Mouse (Mus musculus) cerebellum, postnatal 4 days (tissue): ENCODE measurements around the gene Scfd2.
A peak's percentile ranks its signal among the peaks of the same experiment; 100 is the strongest.

Source experiments
- DNase-seq, 2 experiments: peaks; one replicate each; pipeline ENCODE4 v3.0.0; 2022; ENCODE audit warnings: low spot score in 2 of 2, mixed read lengths in 1 of 2

Scfd2 gene

DNA sequence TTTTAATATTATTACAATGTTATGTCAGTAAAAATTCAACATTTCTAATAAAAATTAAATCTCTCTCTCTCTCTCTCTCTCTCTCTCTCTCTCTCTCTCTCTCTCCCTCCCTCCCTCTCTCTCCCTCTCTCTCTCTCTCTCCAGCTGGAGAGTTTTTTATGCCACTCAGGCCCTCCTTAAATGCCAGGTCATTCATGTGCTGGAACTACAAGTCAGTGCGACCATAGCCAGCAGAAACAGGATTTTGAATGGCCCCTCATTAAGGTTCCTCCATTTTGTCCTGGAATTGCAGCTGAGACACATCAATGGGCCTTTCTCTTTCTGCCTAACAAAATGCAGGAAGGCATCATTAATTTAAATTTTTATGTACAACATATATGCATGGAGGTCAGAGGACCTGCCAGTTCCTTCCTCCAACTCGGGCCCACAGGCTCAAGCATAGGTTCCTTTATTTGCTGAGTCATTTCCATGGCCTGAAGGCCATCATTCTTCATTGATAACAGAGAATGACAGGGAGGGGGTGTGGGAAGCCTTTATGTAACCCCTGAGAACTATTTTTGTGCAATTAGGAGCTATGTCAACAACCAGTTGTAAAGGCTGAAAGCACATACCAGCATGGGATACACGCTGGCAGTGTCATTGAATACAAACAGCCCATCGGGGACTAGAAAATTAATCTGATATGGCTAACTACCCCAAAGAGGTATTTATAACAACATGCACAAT, 165.4 kb downstream of the Scfd2 start:
- DNase-seq: no peak

DNA sequence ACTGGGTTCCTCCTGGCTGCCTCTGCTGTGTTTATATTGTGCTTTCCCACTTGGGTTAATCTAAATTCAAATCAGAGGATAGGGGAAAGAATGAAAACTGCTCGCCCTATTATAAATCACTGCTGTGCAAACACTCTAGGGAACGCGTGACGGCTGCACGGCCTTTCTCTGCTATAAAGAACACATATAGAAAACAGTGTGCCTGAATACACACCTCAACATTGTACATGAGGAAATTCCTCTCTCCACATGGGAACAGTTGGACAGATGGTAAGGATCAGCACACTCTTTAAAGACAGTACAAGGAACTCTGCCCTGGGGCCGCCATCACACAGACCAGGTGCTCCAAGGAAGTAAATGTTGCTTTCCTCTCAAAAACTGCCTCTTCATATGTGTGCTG, 166.2 kb downstream of the Scfd2 start:
- DNase-seq: no peak

DNA sequence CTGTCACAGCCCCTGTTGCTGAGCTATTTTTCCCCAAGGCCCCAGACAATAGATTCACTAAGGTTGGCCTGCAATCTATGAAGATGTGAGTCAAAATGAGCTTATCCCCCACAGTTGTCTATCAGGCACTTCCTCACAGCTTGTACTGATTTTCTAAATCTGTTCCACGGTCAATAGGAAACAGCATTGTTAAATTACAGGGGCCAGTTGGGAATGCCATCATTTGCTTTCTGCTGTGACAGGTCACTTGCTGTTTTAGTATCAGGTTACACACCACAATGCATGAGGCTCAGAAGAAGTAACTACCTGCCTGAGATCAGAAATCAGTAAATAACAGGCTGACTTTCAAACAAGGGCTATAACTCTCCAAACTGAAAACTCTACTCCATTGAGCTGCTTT, 168.3 kb downstream of the Scfd2 start:
- no peak for DNase-seq

DNA sequence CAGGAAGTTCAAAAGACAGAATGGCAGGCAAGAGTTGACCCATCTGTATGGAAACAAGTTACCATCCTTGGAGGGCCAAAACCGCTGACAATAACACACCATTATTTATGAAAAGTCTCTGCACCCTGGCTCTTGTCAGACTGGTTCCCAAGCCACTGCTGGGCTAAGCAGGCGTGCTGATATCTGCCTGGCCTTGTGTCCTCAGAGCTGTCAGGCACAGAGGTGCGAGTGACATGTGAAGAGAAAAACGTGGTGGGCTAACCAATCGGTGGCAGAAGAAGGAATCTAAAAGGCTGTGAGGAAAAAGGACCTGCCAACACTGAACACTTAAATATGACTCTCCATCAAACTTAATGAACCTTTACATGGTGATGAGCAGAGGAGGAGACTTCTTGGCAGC, 170.0 kb downstream of the Scfd2 start:
- no peak for DNase-seq

DNA sequence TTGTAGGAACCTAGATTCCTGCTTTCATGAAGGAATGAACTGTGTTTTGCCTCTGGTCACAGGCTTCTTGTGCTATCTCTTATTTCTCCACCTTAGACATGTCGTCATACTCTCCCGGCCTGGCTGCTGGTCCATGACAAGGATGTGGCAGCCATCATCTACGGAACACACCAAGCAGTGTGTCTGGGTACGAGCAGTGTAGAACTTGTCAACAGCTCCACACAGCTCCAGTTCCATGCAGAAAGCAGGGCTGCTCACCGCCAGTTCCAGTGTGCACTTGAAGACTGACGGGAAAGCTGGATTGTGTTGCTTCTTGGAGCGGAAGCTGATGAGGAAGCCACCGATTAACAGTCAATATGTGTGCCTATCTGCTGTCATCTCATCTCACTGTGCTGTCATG, 173.5 kb downstream of the Scfd2 start:
- no peak for DNase-seq

DNA sequence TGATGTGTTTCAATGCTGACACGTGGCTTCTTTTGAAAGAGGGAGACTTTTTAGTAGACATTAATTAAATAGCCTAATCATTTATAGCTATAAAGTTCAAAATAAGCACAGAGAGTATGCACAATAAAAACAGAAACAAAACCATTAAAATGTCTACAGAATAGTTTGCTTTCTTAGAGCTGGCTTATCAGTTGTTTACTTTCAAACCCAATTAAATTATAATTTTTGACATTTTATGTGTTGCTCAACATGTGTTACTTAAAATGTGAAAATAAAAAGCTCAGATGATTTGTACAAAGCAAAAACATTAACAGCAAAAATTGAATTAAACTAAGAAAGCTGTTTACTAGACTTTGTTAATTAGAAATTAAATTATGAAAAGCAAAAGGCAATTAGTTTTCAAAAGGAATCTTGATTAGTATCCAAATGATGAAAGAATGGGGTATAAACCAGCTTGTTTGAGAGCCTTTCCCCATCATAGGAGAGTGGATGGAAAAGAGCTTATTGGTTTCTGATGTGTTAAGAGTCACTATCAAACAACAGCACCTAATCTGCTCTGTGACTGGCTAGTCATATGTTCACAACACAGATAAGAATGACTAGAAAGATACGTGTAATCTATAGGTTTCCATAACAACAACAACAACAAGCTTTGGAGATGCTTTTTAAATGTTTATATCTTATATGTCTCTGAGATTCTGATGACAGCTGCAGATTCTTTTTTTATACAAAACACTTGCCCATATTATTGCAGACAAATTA, 176.0 kb downstream of the Scfd2 start:
- no peak for DNase-seq

DNA sequence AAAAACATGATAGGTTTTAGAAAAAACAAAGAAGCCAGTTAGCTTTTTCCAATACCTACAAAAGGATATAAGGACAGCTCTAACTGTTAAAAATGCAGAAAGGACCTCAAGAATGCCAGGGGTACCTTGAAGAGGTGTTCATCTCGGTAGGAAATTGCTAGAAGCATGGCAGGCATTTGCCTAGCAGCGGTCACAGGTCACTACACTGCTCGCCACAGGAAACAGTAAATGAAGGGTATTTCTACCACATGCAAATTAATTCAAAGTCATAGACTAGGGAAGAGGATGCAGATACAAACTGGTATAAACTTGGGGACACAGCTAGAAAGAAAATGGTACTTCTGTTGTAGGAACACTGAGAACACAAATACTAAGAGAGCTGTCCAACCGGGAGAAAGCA, 180.7 kb downstream of the Scfd2 start:
- DNase-seq: no peak

DNA sequence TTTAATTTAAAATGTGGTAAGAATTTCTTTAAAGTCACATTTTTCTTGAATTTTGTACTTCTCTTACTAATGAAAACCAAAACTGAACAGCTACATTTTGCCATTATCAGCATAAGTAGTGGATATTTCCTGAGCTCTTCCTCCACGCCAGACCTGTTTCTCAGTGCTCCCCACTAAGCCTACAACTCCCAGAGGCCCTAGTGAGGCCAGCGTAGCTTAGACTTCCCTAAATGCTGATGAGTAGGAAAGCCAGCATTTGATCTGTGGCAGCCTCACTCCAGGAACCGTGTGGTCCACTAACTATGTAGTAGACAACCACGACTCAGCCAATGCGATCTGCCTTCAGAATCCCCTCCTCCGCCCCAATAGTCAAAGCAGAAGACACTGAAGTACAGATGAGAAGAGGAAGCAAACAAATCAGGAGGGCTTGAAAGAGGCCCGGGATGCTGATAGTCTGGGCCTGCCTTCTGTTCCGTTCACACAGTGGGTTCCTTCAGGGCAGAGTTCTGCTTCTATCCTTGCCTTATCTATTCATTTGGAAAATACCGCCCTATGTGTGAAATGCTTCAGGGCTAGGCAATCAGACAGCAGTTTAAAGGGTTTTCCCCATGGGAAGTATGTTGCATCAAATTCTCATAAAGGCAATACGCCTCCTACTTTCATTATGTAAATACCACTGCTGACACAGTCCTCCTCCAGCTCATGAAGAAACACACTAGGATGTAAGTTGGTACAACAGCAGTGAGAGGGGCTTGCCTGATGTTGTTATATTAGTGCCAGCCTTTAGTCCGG, 183.3 kb downstream of the Scfd2 start:
- DNase-seq: no peak

DNA sequence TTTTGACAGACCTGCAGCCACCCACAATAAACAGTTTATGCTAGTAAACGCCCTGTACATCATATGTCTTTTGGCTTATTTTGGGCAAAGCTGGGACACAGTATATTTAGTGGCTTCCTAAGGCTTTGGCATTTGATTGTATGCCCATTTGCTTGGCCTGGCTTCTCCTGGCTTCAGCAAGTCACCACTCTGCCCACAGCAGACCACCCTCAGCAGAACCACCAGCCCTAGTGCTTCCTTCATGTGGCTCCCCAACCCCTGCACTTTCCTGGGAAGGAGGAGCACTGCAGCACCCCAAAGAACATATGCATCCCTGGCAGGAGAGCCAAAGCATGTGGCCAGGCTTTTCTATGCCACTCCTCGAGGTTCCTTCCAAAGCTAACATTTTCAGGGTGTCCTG, 188.5 kb downstream of the Scfd2 start:
- DNase-seq: no peak

DNA sequence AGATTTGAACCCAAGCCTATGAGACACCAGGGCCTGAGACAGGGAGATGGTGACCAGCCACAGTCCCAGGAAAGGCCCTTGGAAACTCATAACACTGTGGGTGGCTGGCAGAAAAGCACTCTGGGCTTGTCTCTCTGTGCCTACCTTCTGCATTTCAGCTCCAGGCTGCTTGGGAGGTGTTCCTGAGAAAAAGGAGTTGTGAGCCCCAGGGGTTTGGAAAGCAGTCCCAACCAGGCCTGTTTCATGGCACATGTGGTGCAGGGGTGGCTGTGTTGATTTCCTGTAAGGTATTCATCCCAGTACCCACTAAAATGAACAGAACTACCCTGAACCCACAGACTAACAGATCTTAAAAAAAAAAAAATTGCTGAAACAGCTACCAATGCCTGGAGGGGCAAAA, 189.0 kb downstream of the Scfd2 start:
- no peak for DNase-seq

DNA sequence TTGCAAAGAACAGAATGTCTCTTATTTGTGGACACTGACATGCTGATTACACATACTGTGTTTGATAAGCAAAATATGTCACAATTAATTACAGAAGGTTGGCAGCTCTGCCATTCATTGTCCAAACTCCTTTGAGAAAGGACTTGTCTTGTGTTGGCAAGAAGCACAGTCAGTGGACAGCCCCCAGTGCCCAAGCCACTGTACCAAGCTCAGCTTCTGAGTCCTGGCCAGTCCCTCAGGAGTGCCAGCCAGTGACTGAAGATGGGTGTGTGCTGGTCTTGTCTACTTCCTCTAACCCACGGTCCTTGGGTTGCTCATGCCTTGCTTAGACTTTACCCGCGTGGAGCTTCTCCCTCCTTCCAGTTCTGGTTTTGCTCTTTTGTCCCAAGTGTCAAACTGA, 194.1 kb downstream of the Scfd2 start:
- DNase-seq: no peak

DNA sequence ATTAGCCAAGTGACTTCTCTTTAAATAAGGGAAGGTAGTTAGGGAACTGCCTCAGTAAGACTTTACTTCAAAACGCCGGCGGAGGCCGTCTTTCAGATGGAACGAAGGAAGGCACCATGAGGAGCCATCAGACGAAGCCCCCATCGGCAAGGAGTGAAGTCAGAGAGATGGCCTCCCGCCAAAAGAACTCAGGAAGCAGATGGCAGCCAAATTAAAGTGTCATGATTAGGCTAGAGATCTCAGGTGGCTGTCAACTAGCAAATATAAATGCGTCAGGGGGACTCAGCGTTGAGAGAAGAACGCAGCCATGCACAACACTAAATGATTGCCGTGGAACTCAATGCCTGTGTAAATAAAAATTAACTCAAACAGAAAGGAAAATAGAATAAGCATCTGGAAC, 194.8 kb downstream of the Scfd2 start:
- DNase-seq: peak in 1 of 2 experiments; percentile 76

DNA sequence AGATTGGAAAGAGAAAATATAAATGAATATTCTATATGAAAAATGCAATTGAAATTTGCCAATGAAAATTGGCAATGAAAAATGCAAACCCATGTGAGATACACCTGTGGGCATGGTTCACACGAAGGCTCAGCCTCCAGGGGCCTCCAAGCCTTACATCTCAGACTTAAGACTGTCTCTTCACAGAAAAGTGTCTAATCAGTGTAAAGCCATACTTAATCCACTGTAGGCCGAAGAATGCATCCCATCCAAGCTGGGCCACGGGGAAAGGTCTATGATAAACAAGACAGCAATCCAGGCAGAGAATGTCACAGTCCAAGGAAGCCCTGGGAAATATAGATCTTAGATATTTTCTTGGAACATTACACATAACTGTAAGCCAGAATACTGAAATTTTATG, 198.3 kb downstream of the Scfd2 start:
- DNase-seq: no peak

DNA sequence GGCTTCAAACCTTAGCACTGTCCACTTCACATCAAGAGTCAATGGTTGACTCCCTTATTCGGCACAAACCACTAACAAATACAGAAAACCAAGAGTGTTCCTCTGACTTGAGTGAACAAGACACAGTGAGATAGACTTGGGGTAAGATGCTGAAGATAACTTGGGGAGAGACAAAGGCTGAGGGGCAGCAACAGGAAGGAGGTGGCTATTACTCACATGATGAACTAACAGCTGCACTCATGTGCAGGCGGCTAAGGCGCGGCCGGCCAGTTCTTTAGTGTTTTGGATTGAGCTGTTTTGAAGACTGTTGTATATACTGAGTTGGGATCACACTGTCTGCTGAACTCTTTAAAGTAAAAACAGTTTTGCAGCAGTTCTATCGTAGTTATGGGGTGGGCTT, 205.3 kb downstream of the Scfd2 start:
- no peak for DNase-seq

DNA sequence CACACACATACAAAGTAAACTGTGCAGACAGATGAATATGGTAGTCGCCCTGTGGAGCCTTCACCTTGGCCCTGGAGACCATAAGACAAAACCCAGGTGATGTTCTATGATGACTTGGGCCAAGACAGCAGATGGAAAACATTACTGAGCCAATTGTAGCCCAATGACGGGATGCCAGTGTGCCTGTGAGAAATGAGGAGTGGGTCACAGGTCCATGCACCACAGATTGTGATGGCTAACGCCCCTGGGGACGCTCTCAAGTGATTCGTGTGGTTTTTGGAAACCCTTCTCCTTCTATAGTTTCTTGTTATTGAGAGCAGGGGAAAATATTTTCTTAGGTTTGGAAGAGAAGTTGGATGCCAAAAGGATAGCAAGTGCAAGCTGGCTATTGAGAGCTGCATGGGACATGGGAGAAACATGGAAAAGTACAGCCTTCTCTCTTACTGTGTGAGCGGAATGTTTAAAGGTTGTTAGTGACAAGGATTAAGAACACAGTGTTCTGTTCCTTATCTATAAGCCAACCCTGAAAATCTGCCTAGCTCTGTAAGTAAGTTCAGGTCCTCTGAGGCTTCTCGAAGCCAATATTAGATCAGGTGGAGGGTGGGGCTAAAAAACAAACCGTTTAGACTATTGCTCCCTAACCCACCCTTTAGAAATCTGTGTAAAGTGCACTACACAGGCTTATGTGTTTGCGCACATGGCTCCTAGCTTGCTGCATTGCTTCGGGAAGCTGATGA, 210.4 kb downstream of the Scfd2 start:
- DNase-seq: no peak

DNA sequence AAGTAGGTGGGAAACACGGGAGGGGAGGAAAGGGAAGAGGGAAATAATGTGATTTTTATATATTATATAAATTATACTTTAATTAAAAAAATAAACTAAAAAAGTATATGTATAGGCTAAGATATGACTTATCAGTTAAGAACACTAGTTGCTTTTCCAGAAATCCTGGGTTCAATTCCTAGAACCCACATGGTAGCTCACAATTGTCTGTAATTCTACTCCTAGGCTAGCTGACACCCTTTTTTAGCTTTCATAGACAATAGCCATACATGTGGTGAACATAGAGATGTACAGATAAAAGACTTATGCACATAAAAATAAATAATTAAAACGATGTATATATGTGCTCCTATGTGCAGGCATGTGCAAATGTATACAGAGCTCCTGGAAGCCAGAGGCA, 212.0 kb downstream of the Scfd2 start:
- no peak for DNase-seq

DNA sequence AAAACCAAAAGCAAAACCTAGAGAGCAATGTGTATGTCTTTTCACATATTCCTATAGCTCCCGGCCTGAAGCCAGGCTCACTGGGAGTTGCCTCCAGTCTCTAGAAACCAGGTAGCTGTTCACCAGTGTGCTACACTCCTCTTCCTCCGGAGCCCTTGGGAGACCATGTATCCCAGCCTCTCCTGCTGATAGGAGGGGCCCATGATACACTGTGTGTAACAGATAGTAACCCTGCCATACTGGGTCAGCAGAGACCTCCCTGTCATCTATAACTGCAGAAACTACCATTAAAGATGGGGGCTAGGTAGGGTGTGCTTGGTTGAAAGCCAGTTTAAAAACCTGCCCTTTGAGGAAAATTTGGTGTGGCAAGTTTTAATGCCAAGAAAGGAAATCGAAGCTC, 214.4 kb downstream of the Scfd2 start:
- DNase-seq: no peak

DNA sequence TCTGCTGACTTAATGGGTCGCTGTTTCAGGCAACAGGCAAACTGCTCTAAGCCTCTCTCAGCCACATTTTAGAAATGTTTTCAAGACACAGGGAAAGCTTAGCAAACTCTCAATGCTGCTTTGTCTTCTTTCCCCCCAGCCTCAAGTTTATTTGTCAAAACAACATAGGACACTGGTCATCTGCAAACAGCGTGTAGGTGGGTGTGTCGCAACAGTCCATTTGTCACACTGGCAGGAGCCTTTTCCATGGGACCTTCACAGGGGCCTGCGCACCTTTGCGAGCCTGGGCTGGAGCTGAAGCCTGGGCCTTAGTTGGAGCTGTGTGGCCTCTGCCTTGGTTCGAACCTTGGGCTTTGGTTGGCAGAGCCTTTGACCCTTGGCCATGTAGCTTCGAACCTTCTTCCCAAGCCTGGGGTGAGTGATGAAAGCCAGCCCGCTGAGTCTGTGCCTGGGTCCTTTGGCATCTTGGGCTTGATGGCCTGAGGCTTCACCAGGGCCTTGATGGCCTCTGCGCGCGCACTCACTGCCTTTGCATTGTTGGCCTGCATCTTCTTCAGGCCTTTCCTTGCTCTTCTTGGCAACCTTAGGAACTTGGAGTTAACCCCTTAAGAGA, 215.1 kb downstream of the Scfd2 start:
- no peak for DNase-seq

DNA sequence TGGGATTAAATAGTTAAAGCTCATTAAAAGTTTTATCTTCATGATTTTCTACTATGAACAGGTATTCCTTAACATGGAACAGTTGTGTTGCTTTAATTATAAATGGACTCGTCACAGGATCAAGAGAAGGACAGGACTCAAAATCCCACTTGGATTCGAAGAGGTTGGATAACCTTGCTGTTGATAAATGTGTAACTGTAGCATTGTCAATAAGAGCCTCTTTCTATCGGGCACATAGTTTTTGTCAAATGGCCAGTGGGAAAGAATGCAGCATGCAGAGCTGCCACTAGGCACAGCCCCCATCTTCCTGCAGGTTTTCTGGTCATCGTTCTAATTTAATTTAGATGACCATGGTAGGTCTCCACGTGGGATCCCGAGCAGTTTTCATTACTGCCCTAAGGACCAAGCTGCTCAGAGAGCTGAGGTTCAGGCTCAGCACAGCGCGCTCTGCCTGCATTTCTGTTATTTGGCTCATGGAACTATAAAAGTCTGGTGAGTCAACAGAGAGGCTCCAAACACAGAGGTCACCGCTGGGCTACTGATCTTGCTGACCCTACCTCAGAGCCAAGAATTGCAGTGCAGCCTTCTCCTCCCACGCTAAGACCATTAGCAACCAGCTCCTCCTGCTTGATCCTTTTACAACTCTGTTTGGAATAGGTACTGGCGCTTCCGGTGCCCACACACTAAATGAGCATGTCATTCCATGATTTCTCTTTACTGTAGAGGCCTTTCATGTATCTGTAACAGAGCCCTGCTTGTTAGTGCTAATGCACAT, 215.9 kb downstream of the Scfd2 start:
- DNase-seq: no peak

DNA sequence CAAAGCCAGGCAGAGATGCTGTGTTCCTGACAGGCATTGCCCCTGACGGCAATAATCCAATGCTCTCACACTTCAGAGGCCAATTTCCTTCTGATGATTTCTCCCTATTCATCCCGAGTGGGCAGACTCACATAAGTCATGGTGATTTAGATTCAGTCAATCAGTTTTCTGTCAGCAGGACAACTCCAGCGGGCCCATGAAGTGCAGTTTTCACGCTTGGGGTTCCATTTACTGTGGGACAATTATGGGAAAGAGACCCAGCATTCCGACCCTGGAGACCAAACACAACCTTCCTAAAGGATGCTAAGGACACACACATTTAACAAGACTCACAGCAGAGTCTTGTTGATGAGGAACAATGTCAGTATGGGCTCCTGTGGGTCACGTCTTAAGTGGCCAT, 217.1 kb downstream of the Scfd2 start:
- no peak for DNase-seq

DNA sequence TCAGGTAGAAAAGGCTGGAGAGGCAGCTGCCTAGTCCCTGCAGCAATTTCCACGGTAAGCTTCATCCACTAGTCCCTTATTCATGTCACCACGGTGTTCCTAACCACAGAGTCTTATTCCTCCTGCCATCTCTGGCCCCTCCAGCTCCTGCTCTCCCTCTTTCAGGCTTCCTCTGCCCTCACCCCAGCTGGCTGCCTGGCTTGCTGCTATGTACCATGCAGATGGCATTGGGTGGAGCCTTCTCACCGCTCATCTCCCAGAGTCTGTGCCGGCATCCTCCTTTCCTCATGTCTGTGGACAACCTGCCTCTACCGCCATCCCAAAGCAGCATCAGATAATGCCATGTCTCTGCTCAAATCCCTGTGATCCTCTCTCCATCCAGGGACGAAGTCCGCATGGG, 218.0 kb downstream of the Scfd2 start:
- DNase-seq: no peak
